Mouse (Mus musculus): ENCODE results near the gene Maea. TPM values are rescaled to one million over a fixed set of nuclear protein-coding genes. Genes with fewer than 3 reads are reported as not detected.
"Not testable (repeated sequence)": the region's sequence is repeated elsewhere in the genome, so short reads cannot be mapped to it uniquely, and the experiment has no call there.

The Maea gene
- 171 and 187 TPM in 2 replicates for polyA plus RNA-seq (2012; rRNA removed)

DNA sequence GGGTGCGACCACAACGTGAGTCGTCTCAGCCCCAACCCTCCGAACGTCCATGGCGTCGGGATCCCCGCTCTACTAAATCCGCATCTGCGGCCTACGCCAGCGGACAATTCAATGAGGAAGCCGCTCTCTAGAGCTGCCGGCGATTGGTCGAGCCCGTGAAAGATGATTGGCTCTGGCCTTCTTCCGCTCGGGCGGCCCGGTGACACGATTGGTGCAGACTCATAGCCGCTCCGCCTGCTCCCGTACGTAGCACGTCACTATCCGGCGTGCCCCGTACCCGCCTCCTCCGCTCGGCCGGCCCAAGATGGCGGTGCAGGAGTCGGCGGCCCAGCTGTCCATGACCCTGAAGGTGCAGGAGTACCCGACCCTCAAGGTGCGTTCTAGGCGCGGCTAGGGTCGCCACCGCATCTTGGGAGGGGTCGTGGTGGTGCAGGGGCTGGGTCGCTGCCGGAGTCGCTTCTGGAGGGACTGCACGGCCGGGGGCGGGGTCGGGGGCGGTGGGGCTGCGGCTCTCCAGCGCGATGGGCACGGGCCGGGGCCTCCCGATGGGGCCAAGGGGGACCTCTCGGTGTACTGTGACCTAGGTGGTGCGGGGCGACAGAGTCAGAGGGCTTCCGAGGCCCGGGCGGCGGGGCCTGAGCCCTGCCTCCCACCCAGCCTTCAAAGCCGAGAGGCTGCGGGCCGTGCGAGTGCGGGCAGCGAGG is at the start of gene Maea:
Gene Maea, plus strand, starts transcription at position 237 of the 704 bp plus-strand sequence.
- DNase-seq (ENCODE audit: low read depth): peak; percentile 99
- peak; percentile 68; the same call in 1 of the 2 replicates for TF ChIP-seq POLR2A (IDR thresholded peaks at IDR 0.05; ENCODE audit: borderline replicate concordance, extremely low read depth, insufficient read depth, insufficient read length, poor library complexity, severe bottlenecking)
- no peak for TF ChIP-seq CTCF (IDR thresholded peaks at IDR 0.05; ENCODE audit: borderline replicate concordance, extremely low read depth, insufficient read depth, insufficient read length)

DNA sequence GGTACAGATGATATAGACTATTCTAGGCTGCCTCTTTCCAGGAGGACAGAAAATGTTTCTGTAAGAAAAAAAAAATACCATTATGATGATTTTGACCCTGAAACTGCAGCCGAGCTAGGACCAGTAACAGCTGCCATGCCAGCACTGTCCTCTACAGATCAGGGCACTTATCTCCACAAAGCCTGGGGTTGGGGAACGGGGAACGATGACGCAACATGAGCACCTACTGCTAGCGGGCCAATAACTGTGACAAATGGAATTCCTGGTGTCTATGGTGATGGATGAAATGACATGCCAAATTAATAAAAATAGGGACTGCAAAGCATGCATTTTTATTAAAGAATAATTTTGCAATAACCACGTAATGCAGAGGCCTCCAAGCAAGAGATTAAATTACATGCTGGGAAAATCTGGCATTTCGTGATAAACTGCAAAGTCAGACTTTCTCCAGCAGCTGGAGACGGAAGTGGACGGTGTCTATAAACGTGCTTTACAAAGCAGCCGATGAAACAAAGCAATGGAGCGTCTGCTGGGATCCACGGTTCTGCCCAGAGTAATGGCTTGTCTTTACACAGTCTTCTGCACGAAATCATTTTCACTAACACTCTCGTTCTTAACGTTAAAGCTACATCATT is 41.4 kb upstream of the Maea start:
- peak; percentile 48 for DNase-seq (ENCODE audit: low read depth)
- TF ChIP-seq CTCF (IDR thresholded peaks at IDR 0.05; ENCODE audit: borderline replicate concordance, extremely low read depth, insufficient read depth, insufficient read length) (no peak), POLR2A (IDR thresholded peaks at IDR 0.05; ENCODE audit: borderline replicate concordance, extremely low read depth, insufficient read depth, insufficient read length, poor library complexity, severe bottlenecking) (no peak)

DNA sequence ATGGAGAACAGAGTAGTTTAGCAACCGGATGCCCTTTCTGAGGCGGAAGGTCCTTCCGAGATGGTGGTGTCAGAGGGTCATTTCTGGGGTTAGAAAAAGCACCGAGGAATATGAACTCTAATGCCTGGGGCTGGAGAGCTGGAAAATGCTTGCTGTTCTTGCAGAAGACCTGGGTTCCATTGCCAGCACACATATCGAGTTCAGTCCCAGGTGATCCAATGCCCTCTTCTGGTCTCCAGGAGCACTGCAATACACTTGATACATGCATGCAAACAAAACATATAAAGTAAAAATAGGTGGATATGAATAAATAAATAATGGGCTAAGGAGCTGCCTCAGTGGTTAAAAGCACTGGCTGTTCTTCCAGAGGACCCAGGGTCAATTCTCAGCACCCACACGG is 38.1 kb upstream of the Maea start:
- peak; percentile 50; the same call in 1 of the 2 replicates for TF ChIP-seq CTCF (IDR thresholded peaks at IDR 0.05; ENCODE audit: borderline replicate concordance, extremely low read depth, insufficient read depth, insufficient read length)
- TF ChIP-seq POLR2A (IDR thresholded peaks at IDR 0.05; ENCODE audit: borderline replicate concordance, extremely low read depth, insufficient read depth, insufficient read length, poor library complexity, severe bottlenecking): no peak
- peak; percentile 30 for DNase-seq (ENCODE audit: low read depth)

DNA sequence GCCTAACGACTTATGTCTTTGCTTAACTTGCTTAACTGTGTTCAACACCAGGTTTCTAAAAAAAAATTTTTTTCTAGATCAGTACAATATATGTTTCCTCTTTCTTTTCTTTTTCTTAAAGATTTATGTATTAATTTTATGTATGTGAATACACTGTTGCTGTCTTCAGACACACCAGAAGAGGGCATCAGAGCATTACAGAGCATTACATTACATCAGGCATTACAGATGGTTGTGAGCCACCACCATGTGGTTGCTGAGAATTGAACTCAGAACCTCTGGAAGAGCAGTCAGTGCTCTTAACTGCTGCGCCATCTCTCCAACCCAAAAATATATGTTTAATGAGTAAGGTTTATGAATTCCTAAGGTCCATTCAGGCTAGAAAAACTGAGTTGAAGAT is 33.5 kb upstream of the Maea start:
- no peak for DNase-seq (ENCODE audit: low read depth)
- TF ChIP-seq CTCF (IDR thresholded peaks at IDR 0.05; ENCODE audit: borderline replicate concordance, extremely low read depth, insufficient read depth, insufficient read length) (no peak), POLR2A (IDR thresholded peaks at IDR 0.05; ENCODE audit: borderline replicate concordance, extremely low read depth, insufficient read depth, insufficient read length, poor library complexity, severe bottlenecking) (no peak)

DNA sequence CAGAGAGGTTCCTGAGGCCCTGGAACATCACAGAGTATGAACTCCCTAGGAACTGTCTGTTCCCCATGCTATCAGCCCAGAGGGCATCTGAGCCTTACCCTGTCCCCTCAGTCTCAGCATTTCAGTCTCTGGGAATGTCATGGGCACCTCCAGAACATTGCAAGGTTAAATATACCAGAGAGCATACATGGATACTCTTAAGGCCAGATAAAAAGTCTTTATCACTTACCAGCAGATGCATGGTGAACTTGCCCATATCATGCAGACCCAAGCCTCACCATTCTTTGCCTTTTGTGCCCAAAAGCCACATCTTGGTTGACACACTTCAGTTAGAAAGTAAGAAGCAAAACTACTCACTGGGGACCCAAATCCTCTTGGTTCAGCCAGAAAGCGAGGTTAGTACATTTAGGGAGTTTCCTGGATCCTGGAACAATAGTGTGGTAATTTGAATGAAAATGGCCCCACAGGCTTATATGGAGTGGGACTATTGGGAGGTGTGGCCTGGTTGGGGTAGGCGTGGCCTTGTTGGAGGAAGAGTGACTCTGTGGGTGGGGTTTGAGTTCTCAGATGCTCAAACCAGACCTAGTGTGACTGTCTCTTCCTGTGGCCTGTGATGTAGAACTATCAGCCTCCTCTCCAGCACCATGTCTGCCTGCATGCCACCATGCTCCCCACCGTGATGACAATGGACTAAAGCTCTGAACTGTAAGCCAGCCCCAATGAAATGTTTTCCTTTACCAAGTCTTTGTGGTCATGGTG is 24.4 kb upstream of the Maea start:
- peak; percentile 2 for DNase-seq (ENCODE audit: low read depth)
- TF ChIP-seq POLR2A (IDR thresholded peaks at IDR 0.05; ENCODE audit: borderline replicate concordance, extremely low read depth, insufficient read depth, insufficient read length, poor library complexity, severe bottlenecking) (no peak), CTCF (IDR thresholded peaks at IDR 0.05; ENCODE audit: borderline replicate concordance, extremely low read depth, insufficient read depth, insufficient read length) (no peak)

DNA sequence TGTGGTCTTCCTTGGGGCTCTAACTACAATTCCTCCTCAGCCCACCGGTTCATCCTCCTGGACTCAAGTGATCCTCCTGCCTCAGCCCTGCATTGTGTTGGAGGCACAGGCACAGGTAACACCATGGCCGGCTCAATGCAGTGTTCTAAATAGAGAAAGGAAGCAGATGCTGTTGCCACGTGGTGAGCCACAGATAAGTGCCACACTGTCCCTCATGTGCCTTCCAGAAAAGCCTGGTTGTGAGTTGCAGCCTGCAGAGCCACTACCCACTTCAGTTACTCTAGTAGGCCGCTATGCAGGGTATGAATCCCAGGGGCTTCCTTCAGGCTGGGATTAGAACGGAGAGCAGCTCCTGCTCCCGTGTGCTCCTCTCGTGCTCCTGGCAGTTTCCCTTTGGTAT is 23.1 kb upstream of the Maea start:
- TF ChIP-seq POLR2A (IDR thresholded peaks at IDR 0.05; ENCODE audit: borderline replicate concordance, extremely low read depth, insufficient read depth, insufficient read length, poor library complexity, severe bottlenecking) (no peak), CTCF (IDR thresholded peaks at IDR 0.05; ENCODE audit: borderline replicate concordance, extremely low read depth, insufficient read depth, insufficient read length) (no peak)
- DNase-seq (ENCODE audit: low read depth): no peak

DNA sequence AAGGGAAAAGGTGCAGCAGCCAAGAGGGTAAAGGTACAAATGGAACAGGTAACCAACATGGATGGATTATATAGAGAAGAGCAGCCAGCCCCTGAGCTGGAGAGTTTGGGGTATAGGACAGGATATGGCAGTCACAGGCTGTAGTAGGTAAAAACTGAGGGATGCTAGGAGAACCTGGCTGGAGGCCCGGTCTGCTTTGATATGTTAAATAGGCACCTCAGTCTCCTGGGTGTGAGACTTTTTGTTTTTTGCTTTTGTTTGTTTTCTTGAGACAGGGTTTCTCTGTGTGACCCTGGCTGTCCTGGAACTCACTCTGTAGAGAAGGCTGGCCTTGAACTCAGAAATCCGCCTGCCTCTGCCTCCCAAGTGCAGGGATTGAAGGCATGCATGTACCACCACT is 10.8 kb upstream of the Maea start:
- TF ChIP-seq POLR2A (IDR thresholded peaks at IDR 0.05; ENCODE audit: borderline replicate concordance, extremely low read depth, insufficient read depth, insufficient read length, poor library complexity, severe bottlenecking): no peak
- TF ChIP-seq CTCF (IDR thresholded peaks at IDR 0.05; ENCODE audit: borderline replicate concordance, extremely low read depth, insufficient read depth, insufficient read length): no peak

DNA sequence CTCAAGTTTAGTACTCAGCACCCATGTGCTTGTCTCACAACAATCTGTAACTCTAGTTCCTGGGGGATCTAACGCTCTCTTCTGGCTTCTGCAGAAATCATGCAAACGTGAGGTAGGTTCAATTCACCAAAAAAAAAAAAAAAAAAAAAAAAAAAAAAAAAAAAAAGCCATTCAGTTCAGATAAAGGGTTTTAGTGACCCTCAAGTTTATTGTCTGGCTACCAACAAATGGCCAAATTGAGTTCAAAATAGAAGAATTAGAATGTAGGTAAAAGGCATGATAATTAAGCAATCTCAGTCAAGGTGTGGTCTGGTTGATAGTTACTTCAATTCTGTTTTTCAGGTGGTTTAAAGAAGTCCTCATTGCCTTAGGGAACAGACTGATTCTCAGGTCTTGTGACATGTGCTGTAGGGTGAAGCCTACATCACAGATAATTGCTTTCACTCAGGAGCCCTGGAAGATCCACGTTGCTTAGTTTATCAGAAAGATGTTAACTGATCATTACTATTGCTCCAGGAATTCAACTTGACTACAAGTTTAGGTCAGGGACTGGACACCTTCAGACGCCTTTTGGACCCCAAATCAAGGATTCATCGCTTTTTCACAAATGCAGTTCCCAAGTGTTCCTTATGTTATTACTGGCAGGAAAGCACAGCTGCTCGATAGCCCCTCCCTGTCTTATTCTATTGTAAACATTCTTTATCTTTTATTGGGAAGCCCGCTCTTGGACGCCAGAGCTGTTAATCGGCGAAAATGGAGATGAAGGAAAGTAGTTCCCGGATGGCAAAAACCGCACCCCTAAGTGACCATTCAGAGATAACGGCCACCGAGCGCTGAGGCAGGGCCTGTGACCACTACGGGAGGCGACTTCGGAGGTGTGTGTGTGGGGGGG is 682 bp upstream of the Maea start:
- TF ChIP-seq POLR2A (IDR thresholded peaks at IDR 0.05; ENCODE audit: borderline replicate concordance, extremely low read depth, insufficient read depth, insufficient read length, poor library complexity, severe bottlenecking): no peak
- no peak for DNase-seq (ENCODE audit: low read depth)

More for the DNA sequence above, 10.8 kb upstream of the Maea start:
- no peak for DNase-seq (ENCODE audit: low read depth)

DNA sequence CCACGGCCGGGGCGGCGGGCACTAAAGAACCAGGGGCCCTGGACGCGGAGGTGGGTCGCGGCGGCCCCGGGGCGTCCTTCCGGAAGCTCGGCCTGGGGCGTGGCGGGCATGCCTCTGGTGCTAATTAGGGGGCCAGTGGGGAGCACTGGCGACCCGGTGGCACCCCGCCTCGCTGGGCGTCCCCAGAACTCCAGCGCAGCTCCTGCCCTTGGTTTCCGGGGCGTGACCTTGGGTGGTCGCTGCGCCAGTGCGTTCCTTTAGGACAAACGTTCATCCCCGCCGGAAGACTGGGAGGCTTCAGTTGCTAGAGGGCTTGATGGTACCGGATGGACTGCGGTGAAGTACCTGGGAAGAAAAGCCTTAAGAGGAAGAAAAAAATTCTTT is 660 bp downstream of the Maea start:
- TF ChIP-seq POLR2A (IDR thresholded peaks at IDR 0.05; ENCODE audit: borderline replicate concordance, extremely low read depth, insufficient read depth, insufficient read length, poor library complexity, severe bottlenecking) (no peak), CTCF (IDR thresholded peaks at IDR 0.05; ENCODE audit: borderline replicate concordance, extremely low read depth, insufficient read depth, insufficient read length) (no peak)
- DNase-seq (ENCODE audit: low read depth): peak; percentile 14

DNA sequence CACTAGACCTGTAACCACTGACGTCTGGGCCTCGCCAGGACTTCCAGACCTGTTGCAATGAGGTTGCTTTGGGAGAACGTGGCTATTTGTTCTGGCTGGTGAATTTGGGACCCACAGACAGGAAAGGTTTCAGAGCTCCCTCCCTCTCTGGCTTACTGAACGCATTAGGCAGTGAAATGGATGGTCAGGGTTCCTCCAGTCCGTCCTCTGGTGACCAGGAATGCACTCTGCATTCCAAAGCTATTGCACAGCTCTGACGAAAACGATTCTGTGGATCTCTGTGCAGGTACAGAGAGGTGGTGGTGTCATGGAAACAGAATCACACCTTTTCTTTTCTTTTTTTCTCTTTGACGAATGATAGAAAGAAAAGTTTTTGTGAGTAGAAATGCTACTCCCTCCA is 1.9 kb downstream of the Maea start:
- no peak for DNase-seq (ENCODE audit: low read depth)
- no peak for TF ChIP-seq POLR2A (IDR thresholded peaks at IDR 0.05; ENCODE audit: borderline replicate concordance, extremely low read depth, insufficient read depth, insufficient read length, poor library complexity, severe bottlenecking)
- TF ChIP-seq CTCF (IDR thresholded peaks at IDR 0.05; ENCODE audit: borderline replicate concordance, extremely low read depth, insufficient read depth, insufficient read length): no peak

DNA sequence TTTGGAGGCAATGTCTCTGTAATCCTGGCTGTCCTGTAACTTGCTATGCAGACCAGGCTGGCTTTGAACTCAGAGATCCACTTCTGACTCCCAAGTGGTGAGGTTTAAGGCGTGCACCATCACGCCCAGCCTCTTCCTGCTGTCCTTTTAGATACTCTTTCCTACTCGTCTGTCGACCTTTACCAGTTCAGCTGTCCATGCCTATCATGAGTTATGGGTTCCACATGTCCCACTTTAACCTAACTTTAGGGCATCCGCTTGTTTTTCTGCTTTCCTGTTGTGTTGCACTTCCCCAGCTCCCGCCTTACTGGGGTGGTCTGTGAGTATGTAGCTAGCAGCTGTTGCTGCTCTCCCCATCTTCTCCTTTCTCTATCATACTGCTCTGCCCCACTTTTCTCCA is 5.9 kb downstream of the Maea start:
- TF ChIP-seq POLR2A (IDR thresholded peaks at IDR 0.05; ENCODE audit: borderline replicate concordance, extremely low read depth, insufficient read depth, insufficient read length, poor library complexity, severe bottlenecking): no peak
- TF ChIP-seq CTCF (IDR thresholded peaks at IDR 0.05; ENCODE audit: borderline replicate concordance, extremely low read depth, insufficient read depth, insufficient read length): no peak
- DNase-seq (ENCODE audit: low read depth): no peak

DNA sequence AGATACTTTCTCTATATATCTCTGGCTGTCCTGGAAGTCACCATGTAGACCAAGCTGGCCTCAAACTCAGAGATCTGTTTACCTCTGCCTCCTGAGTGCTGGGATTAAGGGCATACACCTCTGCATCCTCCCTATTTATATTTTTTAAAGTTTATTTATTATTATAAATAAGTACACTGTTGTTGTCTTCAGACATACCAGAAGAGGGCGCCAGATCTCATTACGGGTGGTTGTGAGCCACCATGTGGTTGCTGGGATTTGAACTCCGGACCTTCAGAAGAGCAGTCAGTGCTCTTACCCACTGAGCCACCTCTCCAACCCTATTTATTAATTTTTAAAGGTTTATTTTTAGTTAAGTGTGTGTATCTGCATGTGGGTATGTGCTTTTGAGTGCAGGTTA is 6.9 kb downstream of the Maea start:
- DNase-seq (ENCODE audit: low read depth): not testable (repeated sequence)

Measured in brain, embryonic 14.5 days (tissue).